Mouse (Mus musculus): ENCODE results near the gene Crebl2. TPM values are rescaled to one million over a fixed set of nuclear protein-coding genes. Genes with fewer than 3 reads are reported as not detected.

Gene Crebl2
- polyA plus RNA-seq, 1 experiment from 2014 or later = 0.87 TPM

GRCm38 (mm10) chr6:134793046-134793806 is 36.7 kb upstream of the Crebl2 start:
- Histone ChIP-seq H3K4me2 (ENCODE audit: low read depth, low read length, severe bottlenecking) (peak overlapping the region; percentile 74), H3K4me3 (ENCODE audit: low read depth, low read length) (peak overlapping the region; percentile 89), H3K4me1 (replicated peaks; ENCODE audit: control insufficient read depth, insufficient read depth, low read length) (peaks cover 11% of the 10 kb centered on the region; the same call in 1 of the 2 replicates), H3K9ac (ENCODE audit: low read length) (peak overlapping the region; percentile 60), H3K27me3 (ENCODE audit: control insufficient read depth, insufficient read depth, low read length) (0 out of 2 replicates have a peak, but pooled peaks cover 3% of the 10 kb centered on the region), H3K36me3 (ENCODE audit: control insufficient read depth, insufficient read depth, low read length) (no peaks in the 10 kb centered on the region), H3K27ac (ENCODE audit: low read depth, low read length) (no peak overlapping the region), H3K9me3 (ENCODE audit: control insufficient read depth, low read length) (no peaks in the 10 kb centered on the region)
- ATAC-seq (replicated peaks; ENCODE audit: low FRiP score) = peak; percentile 22; the same call in 1 of the 2 replicates
- DNase-seq (ENCODE audit: low spot score) = no peak
- whole genome bisulfite sequencing = 41% methylated on average over 21 of the region's 21 CpGs

DNA sequence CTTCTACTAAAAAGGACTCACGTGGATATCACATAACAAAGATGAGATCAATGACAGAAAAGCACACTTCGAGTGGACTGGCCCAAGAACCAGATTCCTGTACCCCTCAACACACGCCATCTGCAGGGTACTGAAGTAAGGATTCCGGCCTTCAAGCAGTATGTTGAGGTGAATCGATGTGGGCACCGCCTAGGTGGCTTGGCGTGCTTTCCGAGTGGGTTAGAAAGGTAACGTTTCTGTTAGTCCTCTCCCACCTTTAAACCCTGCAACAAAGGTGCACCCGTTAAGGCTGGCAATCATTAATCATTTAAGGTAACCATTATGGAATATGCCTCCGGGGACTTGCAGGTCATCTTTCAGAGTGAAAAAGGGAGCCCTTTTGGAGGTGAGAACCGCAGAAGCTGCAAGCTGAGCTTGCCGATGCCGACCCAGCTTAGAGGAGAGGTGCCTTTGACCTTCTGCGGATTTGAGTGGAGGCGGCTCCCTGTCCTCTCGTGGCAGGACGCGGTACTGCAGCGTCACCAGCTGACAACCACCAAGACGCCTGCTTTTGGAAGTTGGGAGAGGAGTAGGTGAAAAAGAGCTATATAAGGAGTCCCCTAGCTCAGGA is 35.9 kb upstream of the Crebl2 start:
- no peak overlapping the region for H3K4me3 ChIP-seq (ENCODE audit: low read depth, low read length)
- H3K9ac ChIP-seq (ENCODE audit: low read length) = no peak overlapping the region
- 12% methylated on average over 21 of the region's 21 CpGs for WGBS
- H3K4me2 ChIP-seq (ENCODE audit: low read depth, low read length, severe bottlenecking) = peak overlapping the region; percentile 18; the same call in 1 of the 2 replicates
- ATAC-seq (replicated peaks; ENCODE audit: low FRiP score) (no peak), DNase-seq (ENCODE audit: low spot score) (peak; percentile 93)
- 0 out of 2 replicates have a peak, but pooled peaks cover 3% of the 10 kb centered on the region for H3K27me3 ChIP-seq (ENCODE audit: control insufficient read depth, insufficient read depth, low read length)
- peaks cover 10% of the 10 kb centered on the region; the same call in 1 of the 2 replicates for H3K4me1 ChIP-seq (replicated peaks; ENCODE audit: control insufficient read depth, insufficient read depth, low read length)
- H3K36me3 ChIP-seq (ENCODE audit: control insufficient read depth, insufficient read depth, low read length) = no peaks in the 10 kb centered on the region
- no peaks in the 10 kb centered on the region for H3K9me3 ChIP-seq (ENCODE audit: control insufficient read depth, low read length)
- H3K27ac ChIP-seq (ENCODE audit: low read depth, low read length) = no peak overlapping the region

DNA sequence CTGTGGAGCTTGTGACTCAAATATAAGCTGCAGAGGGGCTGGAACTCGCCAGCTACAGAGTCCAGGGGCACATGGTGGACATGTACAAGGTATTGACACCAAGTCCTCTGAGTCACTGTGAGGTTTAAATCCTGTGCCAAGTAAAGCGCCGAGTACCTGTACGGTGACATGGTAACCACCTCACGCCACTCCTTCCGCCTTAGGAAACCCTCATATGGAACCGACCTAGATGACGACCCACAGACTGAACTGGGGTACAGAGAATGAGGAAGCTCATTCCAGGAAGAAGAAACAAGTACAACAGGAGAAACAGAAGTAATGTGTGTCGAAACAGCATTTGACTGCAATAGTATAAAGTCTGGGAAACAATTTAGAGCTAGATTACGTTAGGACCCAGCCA is 33.7 kb upstream of the Crebl2 start:
- no peak overlapping the region for H3K9ac ChIP-seq (ENCODE audit: low read length)
- 89% methylated on average over 10 of the region's 10 CpGs for WGBS
- no peak for DNase-seq (ENCODE audit: low spot score)
- H3K4me1 ChIP-seq (replicated peaks; ENCODE audit: control insufficient read depth, insufficient read depth, low read length) = peaks cover 8% of the 10 kb centered on the region; the same call in 1 of the 2 replicates
- no peaks in the 10 kb centered on the region for H3K36me3 ChIP-seq (ENCODE audit: control insufficient read depth, insufficient read depth, low read length)
- no peak overlapping the region for H3K4me2 ChIP-seq (ENCODE audit: low read depth, low read length, severe bottlenecking)
- H3K9me3 ChIP-seq (ENCODE audit: control insufficient read depth, low read length) = no peaks in the 10 kb centered on the region
- no peak overlapping the region for H3K4me3 ChIP-seq (ENCODE audit: low read depth, low read length)
- no peak for ATAC-seq (replicated peaks; ENCODE audit: low FRiP score)
- no peak overlapping the region for H3K27ac ChIP-seq (ENCODE audit: low read depth, low read length)
- 0 out of 2 replicates have a peak, but pooled peaks cover 3% of the 10 kb centered on the region for H3K27me3 ChIP-seq (ENCODE audit: control insufficient read depth, insufficient read depth, low read length)

GRCm38 (mm10) chr6:134801483-134801882 is 28.5 kb upstream of the Crebl2 start:
- DNase-seq (ENCODE audit: low spot score) = no peak
- Histone ChIP-seq H3K36me3 (ENCODE audit: control insufficient read depth, insufficient read depth, low read length) (no peaks in the 10 kb centered on the region), H3K27me3 (ENCODE audit: control insufficient read depth, insufficient read depth, low read length) (no peaks in the 10 kb centered on the region), H3K4me3 (ENCODE audit: low read depth, low read length) (no peak overlapping the region), H3K4me1 (replicated peaks; ENCODE audit: control insufficient read depth, insufficient read depth, low read length) (no peaks in the 10 kb centered on the region), H3K9ac (ENCODE audit: low read length) (no peak overlapping the region), H3K4me2 (ENCODE audit: low read depth, low read length, severe bottlenecking) (no peak overlapping the region), H3K9me3 (ENCODE audit: control insufficient read depth, low read length) (no peaks in the 10 kb centered on the region), H3K27ac (ENCODE audit: low read depth, low read length) (no peak overlapping the region)
- no peak for ATAC-seq (replicated peaks; ENCODE audit: low FRiP score)
- WGBS = 71% methylated on average over 1 of the region's 1 CpGs

GRCm38 (mm10) chr6:134802641-134803043 is 27.3 kb upstream of the Crebl2 start:
- no peak overlapping the region for H3K4me2 ChIP-seq (ENCODE audit: low read depth, low read length, severe bottlenecking)
- no peak overlapping the region for H3K9ac ChIP-seq (ENCODE audit: low read length)
- DNase-seq (ENCODE audit: low spot score) (no peak), ATAC-seq (replicated peaks; ENCODE audit: low FRiP score) (no peak)
- H3K36me3 ChIP-seq (ENCODE audit: control insufficient read depth, insufficient read depth, low read length) = no peaks in the 10 kb centered on the region
- no peak overlapping the region for H3K27ac ChIP-seq (ENCODE audit: low read depth, low read length)
- H3K4me3 ChIP-seq (ENCODE audit: low read depth, low read length) = no peak overlapping the region
- no peaks in the 10 kb centered on the region for H3K9me3 ChIP-seq (ENCODE audit: control insufficient read depth, low read length)
- H3K4me1 ChIP-seq (replicated peaks; ENCODE audit: control insufficient read depth, insufficient read depth, low read length) = no peaks in the 10 kb centered on the region
- WGBS = 80% methylated on average over 9 of the region's 9 CpGs
- H3K27me3 ChIP-seq (ENCODE audit: control insufficient read depth, insufficient read depth, low read length) = no peaks in the 10 kb centered on the region

- Histone ChIP-seq H3K27me3 (ENCODE audit: control insufficient read depth, insufficient read depth, low read length) (no peaks in the 10 kb centered on the region), H3K9ac (ENCODE audit: low read length) (no peak overlapping the region), H3K4me1 (replicated peaks; ENCODE audit: control insufficient read depth, insufficient read depth, low read length) (no peaks in the 10 kb centered on the region), H3K9me3 (ENCODE audit: control insufficient read depth, low read length) (no peaks in the 10 kb centered on the region), H3K27ac (ENCODE audit: low read depth, low read length) (no peak overlapping the region), H3K4me2 (ENCODE audit: low read depth, low read length, severe bottlenecking) (no peak overlapping the region), H3K36me3 (ENCODE audit: control insufficient read depth, insufficient read depth, low read length) (no peaks in the 10 kb centered on the region), H3K4me3 (ENCODE audit: low read depth, low read length) (no peak overlapping the region)
- WGBS = 68% methylated on average over 5 of the region's 5 CpGs
- ATAC-seq (replicated peaks; ENCODE audit: low FRiP score) (no peak), DNase-seq (ENCODE audit: low spot score) (no peak)
Observed at GRCm38 (mm10) chr6:134804736-134805277, 25.1 kb upstream of the Crebl2 start.

GRCm38 (mm10) chr6:134806130-134806529 is 23.8 kb upstream of the Crebl2 start:
- ATAC-seq (replicated peaks; ENCODE audit: low FRiP score) (no peak), DNase-seq (ENCODE audit: low spot score) (no peak)
- Histone ChIP-seq H3K4me3 (ENCODE audit: low read depth, low read length) (no peak overlapping the region), H3K4me2 (ENCODE audit: low read depth, low read length, severe bottlenecking) (no peak overlapping the region), H3K27ac (ENCODE audit: low read depth, low read length) (no peak overlapping the region), H3K9ac (ENCODE audit: low read length) (no peak overlapping the region), H3K9me3 (ENCODE audit: control insufficient read depth, low read length) (no peaks in the 10 kb centered on the region), H3K4me1 (replicated peaks; ENCODE audit: control insufficient read depth, insufficient read depth, low read length) (no peaks in the 10 kb centered on the region), H3K36me3 (ENCODE audit: control insufficient read depth, insufficient read depth, low read length) (no peaks in the 10 kb centered on the region), H3K27me3 (ENCODE audit: control insufficient read depth, insufficient read depth, low read length) (no peaks in the 10 kb centered on the region)
- 91% methylated on average over 6 of the region's 6 CpGs for WGBS

DNA sequence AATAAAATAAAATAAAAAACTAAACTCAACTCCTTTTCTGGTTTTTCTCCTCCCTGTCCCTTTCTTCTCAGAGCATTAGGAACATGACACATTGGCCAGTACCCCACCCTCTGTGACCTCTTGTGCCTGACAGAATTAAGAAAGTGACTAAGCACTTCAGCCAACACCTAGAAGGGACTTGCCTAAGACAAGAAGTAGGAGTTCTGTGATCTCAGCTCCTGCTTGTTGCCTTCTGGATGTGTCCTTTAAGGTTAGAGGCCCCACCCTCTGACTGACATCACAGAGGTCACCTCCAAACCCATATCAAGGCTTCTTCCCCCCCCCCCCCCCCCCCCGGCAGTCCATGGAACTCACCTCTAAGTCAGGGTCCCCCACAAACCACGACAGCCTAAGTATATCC is 22.9 kb upstream of the Crebl2 start:
- no peaks in the 10 kb centered on the region for H3K9me3 ChIP-seq (ENCODE audit: control insufficient read depth, low read length)
- ATAC-seq (replicated peaks; ENCODE audit: low FRiP score) (no peak), DNase-seq (ENCODE audit: low spot score) (no peak)
- H3K9ac ChIP-seq (ENCODE audit: low read length) = no peak overlapping the region
- H3K4me1 ChIP-seq (replicated peaks; ENCODE audit: control insufficient read depth, insufficient read depth, low read length) = no peaks in the 10 kb centered on the region
- no peaks in the 10 kb centered on the region for H3K27me3 ChIP-seq (ENCODE audit: control insufficient read depth, insufficient read depth, low read length)
- 83% methylated on average over 1 of the region's 2 CpGs for WGBS
- H3K4me2 ChIP-seq (ENCODE audit: low read depth, low read length, severe bottlenecking) = no peak overlapping the region
- no peaks in the 10 kb centered on the region for H3K36me3 ChIP-seq (ENCODE audit: control insufficient read depth, insufficient read depth, low read length)
- no peak overlapping the region for H3K27ac ChIP-seq (ENCODE audit: low read depth, low read length)
- H3K4me3 ChIP-seq (ENCODE audit: low read depth, low read length) = no peak overlapping the region

Data from forebrain, embryonic 11.5 days (tissue).